Mouse (Mus musculus) liver, embryonic 16.5 days (tissue): ENCODE measurements around the gene Krt13. TPM values are rescaled to one million over a fixed set of nuclear protein-coding genes. Genes with fewer than 3 reads are reported as not detected.

ENCODE experiments used
- ATAC-seq: fragments of 200-750 bp; cut with Nextera tagmentation; 2 replicates; pipeline ENCODE4 v1.8.0; 2017; ENCODE audit warnings: low read depth, mild to moderate bottlenecking, moderate number of reproducible peaks, moderate library complexity
- H3K27ac ChIP-seq: fragments of 300-500 bp; sonication (generic); 2 replicates; pipeline ENCODE4 v1.5.1; 2014; ENCODE audit warnings: mild to moderate bottlenecking, low read length
- H3K27me3 ChIP-seq: fragments of 300-500 bp; sonication (generic); 2 replicates; pipeline ENCODE4 v1.6.1; 2014; ENCODE audit warnings: low read depth, low read length, mixed read lengths; ENCODE audit not compliant: control insufficient read depth, insufficient read depth
- H3K36me3 ChIP-seq: fragments of 300-500 bp; sonication (generic); 2 replicates; pipeline ENCODE4 v1.6.1; 2014; ENCODE audit warnings: mild to moderate bottlenecking; ENCODE audit not compliant: control insufficient read depth, insufficient read depth
- H3K4me1 ChIP-seq: fragments of 300-500 bp; sonication (generic); 2 replicates; pipeline ENCODE4 v1.6.1; 2014; ENCODE audit warnings: low read depth, low read length, mixed read lengths; ENCODE audit not compliant: control insufficient read depth
- H3K4me2 ChIP-seq: fragments of 300-500 bp; sonication (generic); 2 replicates; pipeline ENCODE4 v1.6.1; 2014; ENCODE audit warnings: low read depth, low read length, mixed read lengths
- H3K4me3 ChIP-seq: fragments of 300-500 bp; sonication (generic); 2 replicates; pipeline ENCODE4 v1.5.1; 2014; ENCODE audit warnings: low read depth, mild to moderate bottlenecking, low read length
- H3K9ac ChIP-seq: fragments of 300-500 bp; sonication (generic); 2 replicates; pipeline ENCODE4 v1.6.1; 2014; ENCODE audit warnings: low read depth, low read length
- H3K9me3 ChIP-seq: fragments of 300-500 bp; sonication (generic); replicated peaks from 2 replicates; pipeline ENCODE4 v1.6.1; 2016; ENCODE audit warnings: low read length; ENCODE audit not compliant: control insufficient read depth
- whole genome bisulfite sequencing: fragments of 180-500 bp; shearing (Covaris S2); extraction: QIAGEN DNeasy Blood & Tissue Kit; methylation state at CpG from one replicate; pipeline ENCODE4 v1.1.7; 2014; ENCODE audit not compliant: insufficient replicate concordance; 5-methylcytosine and 5-hydroxymethylcytosine counted together
- polyA plus RNA-seq: library from polyadenylated mRNA; unstranded; fragments of >200 nt; fragmentation: Nextera tagmentation; extraction: Ambion mirVana; gene quantifications from 2 replicates; pipeline ENCODE4 v1.2.1, GENCODE M21; 2015

The Krt13 gene
- polyA plus RNA-seq, 1 experiment from 2014 or later = not detected

DNA sequence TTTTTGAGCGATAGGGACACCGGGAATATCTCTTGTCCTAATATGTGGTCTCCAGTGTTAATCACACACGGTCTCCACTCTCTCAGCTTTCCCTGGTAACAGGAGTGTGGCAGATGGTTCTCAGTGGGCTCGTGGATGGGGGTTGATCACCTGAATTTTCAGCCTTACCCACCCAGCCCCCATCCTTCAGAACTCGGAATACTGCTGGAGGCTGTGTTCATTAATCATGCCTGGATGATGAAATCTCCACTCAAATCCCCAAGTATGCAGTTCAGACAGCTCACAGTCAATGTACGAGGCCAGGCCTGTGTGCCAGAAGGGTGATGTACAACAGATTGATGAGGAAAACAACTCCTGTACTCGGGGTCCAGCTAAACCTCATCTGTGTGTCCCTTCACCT is 3.5 kb upstream of the Krt13 start:
- no peaks in the 10 kb centered on the region for H3K36me3 ChIP-seq
- no peaks in the 10 kb centered on the region for H3K27me3 ChIP-seq
- H3K4me3 ChIP-seq = no peak overlapping the region
- H3K4me2 ChIP-seq = no peak overlapping the region
- WGBS = 56% methylated on average over 7 of the region's 7 CpGs
- no peak overlapping the region for H3K27ac ChIP-seq
- H3K9ac ChIP-seq = no peak overlapping the region
- H3K4me1 ChIP-seq = no peaks in the 10 kb centered on the region
- ATAC-seq = no peak
- no peaks in the 10 kb centered on the region for H3K9me3 ChIP-seq

GRCm38 (mm10) chr11:100120331-100120730 is 1.0 kb downstream of the Krt13 start:
- 76% methylated on average over 5 of the region's 5 CpGs for WGBS
- Histone ChIP-seq H3K27me3 (no peaks in the 10 kb centered on the region), H3K9ac (no peak overlapping the region), H3K4me2 (no peak overlapping the region), H3K9me3 (no peaks in the 10 kb centered on the region), H3K4me1 (no peaks in the 10 kb centered on the region), H3K36me3 (no peaks in the 10 kb centered on the region), H3K4me3 (no peak overlapping the region), H3K27ac (no peak overlapping the region)
- no peak for ATAC-seq

DNA sequence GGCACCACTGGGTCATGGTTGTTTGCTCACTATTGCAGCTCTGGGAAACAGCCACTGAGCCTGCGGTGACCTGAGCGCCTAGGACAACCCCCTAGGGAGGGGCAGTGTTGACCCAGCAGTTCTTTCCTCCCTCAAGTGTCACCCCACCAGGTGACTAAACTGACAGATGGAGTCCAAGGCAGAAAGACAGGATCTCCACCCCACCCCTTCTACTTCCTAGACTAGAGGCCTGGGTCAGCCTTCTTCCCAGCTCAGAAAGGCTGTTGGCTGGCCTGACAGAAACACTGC is 7.7 kb downstream of the Krt13 start:
- Histone ChIP-seq H3K36me3 (no peaks in the 10 kb centered on the region), H3K27me3 (no peaks in the 10 kb centered on the region), H3K27ac (no peak overlapping the region), H3K4me2 (no peak overlapping the region), H3K4me3 (no peak overlapping the region), H3K4me1 (no peaks in the 10 kb centered on the region), H3K9me3 (no peaks in the 10 kb centered on the region), H3K9ac (no peak overlapping the region)
- 49% methylated on average over 2 of the region's 2 CpGs for WGBS
- no peak for ATAC-seq

- H3K27me3 ChIP-seq = no peaks in the 10 kb centered on the region
- H3K4me2 ChIP-seq = no peak overlapping the region
- no peak for ATAC-seq
- H3K27ac ChIP-seq = no peak overlapping the region
- H3K36me3 ChIP-seq = no peaks in the 10 kb centered on the region
- no peak overlapping the region for H3K4me3 ChIP-seq
- 60% methylated on average over 11 of the region's 11 CpGs for WGBS
- H3K9me3 ChIP-seq = no peaks in the 10 kb centered on the region
- H3K4me1 ChIP-seq = no peaks in the 10 kb centered on the region
- no peak overlapping the region for H3K9ac ChIP-seq
Observed at GRCm38 (mm10) chr11:100112935-100113741, 8.2 kb downstream of the Krt13 start.

GRCm38 (mm10) chr11:100105576-100106122 is 15.7 kb downstream of the Krt13 start, which contains the start of gene Krt36:
Krt36 (minus strand) TSS chr11:100105626.
- ATAC-seq = no peak
- no peak within 1 kb of the TSS for H3K4me2 ChIP-seq
- no peak within 1 kb of the TSS for H3K9ac ChIP-seq
- no peak within 1 kb of the TSS for H3K27ac ChIP-seq
- H3K9me3 ChIP-seq = no peaks in the 10 kb centered on the region
- no peak within 1 kb of the TSS for H3K4me3 ChIP-seq
- no peaks in the 10 kb centered on the region for H3K27me3 ChIP-seq
- WGBS = 63% methylated on average over 6 of the region's 6 CpGs
- H3K36me3 ChIP-seq = no peaks in the 10 kb centered on the region
- no peaks in the 10 kb centered on the region for H3K4me1 ChIP-seq

DNA sequence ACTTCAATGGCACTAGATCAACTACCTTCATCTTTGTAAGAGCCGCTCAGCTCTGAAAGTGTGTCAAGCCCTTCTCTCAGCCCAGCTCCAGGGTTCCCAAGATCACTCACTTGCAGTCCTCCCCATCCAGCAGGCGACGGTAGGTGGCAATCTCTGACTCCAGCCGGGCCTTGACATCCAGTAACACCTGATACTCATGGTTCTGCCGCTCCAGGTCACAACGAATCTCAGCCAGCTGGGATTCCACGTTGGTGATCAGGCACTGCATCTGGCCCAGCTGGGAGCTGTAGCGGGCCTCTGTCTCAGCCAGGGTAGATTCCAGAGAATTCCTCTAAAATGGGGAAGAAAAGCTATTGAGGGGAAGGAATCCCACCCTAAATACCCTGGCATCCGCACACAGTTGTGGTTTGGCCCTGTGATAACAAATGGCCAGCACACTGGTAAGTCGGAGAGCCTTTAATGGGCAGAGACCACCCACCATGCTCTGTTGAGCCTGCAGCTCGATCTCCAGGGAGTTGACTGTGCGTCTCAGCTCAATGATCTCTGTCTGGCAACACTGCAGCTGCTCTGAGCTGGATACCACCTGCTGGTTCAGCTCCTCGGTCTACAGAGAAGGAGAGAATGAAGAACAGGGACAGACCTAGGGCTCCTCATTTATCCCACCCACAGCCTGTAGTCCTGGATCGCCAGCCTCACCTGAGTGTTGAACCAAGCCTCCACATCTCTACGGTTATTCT is 18.5 kb downstream of the Krt13 start:
- Histone ChIP-seq H3K4me1 (no peaks in the 10 kb centered on the region), H3K4me3 (no peak overlapping the region), H3K4me2 (no peak overlapping the region), H3K27me3 (no peaks in the 10 kb centered on the region), H3K36me3 (no peaks in the 10 kb centered on the region), H3K9ac (no peak overlapping the region), H3K9me3 (no peaks in the 10 kb centered on the region), H3K27ac (no peak overlapping the region)
- ATAC-seq = no peak
- 59% methylated on average over 15 of the region's 15 CpGs for WGBS

DNA sequence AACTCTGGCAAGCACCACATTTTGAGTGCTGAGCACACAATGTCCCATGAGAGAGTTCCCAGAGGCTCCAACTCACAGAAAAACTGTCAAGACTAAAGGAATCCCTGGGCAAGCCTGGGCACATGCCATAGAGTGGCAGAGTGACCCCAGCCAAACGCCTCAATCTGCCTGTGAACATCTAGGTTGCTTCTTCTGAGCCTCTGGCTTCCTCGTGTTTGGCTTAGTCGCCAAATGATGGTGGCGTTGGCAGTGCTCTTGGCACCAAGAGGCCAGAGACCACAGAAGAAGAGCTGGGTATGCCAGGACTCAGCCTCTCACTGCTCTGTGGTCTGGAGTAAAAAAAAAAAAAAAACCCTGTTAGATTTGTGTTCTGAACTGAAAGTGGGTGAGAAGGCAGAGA is 21.0 kb downstream of the Krt13 start:
- H3K27ac ChIP-seq = no peak overlapping the region
- no peak for ATAC-seq
- no peaks in the 10 kb centered on the region for H3K27me3 ChIP-seq
- no peaks in the 10 kb centered on the region for H3K9me3 ChIP-seq
- no peak overlapping the region for H3K4me3 ChIP-seq
- no peaks in the 10 kb centered on the region for H3K36me3 ChIP-seq
- no peaks in the 10 kb centered on the region for H3K4me1 ChIP-seq
- H3K9ac ChIP-seq = no peak overlapping the region
- no peak overlapping the region for H3K4me2 ChIP-seq
- 52% methylated on average over 4 of the region's 4 CpGs for WGBS

DNA sequence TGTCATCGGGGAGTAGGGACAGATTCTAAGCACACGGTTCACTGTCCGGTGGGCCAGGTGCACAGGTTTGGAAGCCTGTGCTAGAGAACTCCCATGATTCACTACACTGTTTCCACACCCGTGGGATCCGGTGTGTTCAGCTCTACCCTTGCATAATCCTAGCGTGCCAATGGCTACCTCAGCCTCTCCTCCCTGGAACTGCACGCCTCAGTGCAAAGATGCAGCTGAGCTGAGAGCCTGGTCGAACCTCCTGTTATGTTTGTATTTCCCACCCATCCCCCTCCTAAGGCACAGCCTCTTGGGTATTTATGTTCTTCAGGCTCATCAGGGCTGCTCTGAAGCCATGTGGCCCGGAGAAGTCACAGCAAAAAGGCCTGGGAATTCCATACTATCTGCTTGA is 23.5 kb downstream of the Krt13 start:
- Histone ChIP-seq H3K36me3 (no peaks in the 10 kb centered on the region), H3K9ac (no peak overlapping the region), H3K4me3 (no peak overlapping the region), H3K4me1 (no peaks in the 10 kb centered on the region), H3K9me3 (no peaks in the 10 kb centered on the region), H3K4me2 (no peak overlapping the region), H3K27me3 (no peaks in the 10 kb centered on the region), H3K27ac (no peak overlapping the region)
- WGBS = 54% methylated on average over 9 of the region's 9 CpGs
- ATAC-seq = no peak

- WGBS = 71% methylated on average over 9 of the region's 9 CpGs
- Histone ChIP-seq H3K4me3 (no peak within 1 kb of the TSS), H3K27ac (no peak within 1 kb of the TSS), H3K27me3 (no peaks in the 10 kb centered on the region), H3K9ac (no peak within 1 kb of the TSS), H3K4me2 (no peak within 1 kb of the TSS), H3K4me1 (no peaks in the 10 kb centered on the region), H3K36me3 (no peaks in the 10 kb centered on the region), H3K9me3 (no peaks in the 10 kb centered on the region)
- no peak for ATAC-seq
Observed at GRCm38 (mm10) chr11:100096141-100096540, 25.2 kb downstream of the Krt13 start, which contains the start of gene Krt35. Krt35 (minus strand) TSS chr11:100096241.
